Mouse (Mus musculus): Measurements from ENCODE around the gene Olfr1184. TPM values are rescaled to one million over a fixed set of nuclear protein-coding genes. Genes with fewer than 3 reads are reported as not detected.
"Not testable (repeated sequence)": the region's sequence is repeated elsewhere in the genome, so short reads cannot be mapped to it uniquely, and the experiment has no call there.

Olfr1184 gene
- not detected in 2 replicates for polyA plus RNA-seq (2014; fragmentation: Nextera tagmentation; extraction: Ambion mirVana)

- WGBS, result 91% methylated on average over 2 of the region's 2 CpGs
- H3K9ac ChIP-seq (replicated peaks; ENCODE audit: low read length), result no peak within 1 kb of the TSS
Observed at GRCm38 (mm10) chr2:88483298-88483697, at the start of gene Olfr1184. Gene Olfr1184, plus strand, starts transcription at chr2:88483598.

GRCm38 (mm10) chr2:88449031-88449430 is 34.4 kb upstream of the Olfr1184 start, which contains the start of gene Gm13757:
Gene Gm13757, minus strand, starts transcription at chr2:88449131.
- no peak for DNase-seq
- 97% methylated on average over 1 of the region's 1 CpGs for WGBS

More at GRCm38 (mm10) chr2:88483298-88483697, at the start of gene Olfr1184:
- Histone ChIP-seq H3K27me3 (ENCODE audit: control insufficient read depth, insufficient read depth, low read length) (no peaks in the 10 kb centered on the region), H3K4me2 (ENCODE audit: low read length) (no peak within 1 kb of the TSS), H3K27ac (replicated peaks; ENCODE audit: low read depth, low read length) (no peak within 1 kb of the TSS), H3K4me1 (ENCODE audit: control insufficient read depth, insufficient read depth, low read length) (no peaks in the 10 kb centered on the region), H3K4me3 (replicated peaks; ENCODE audit: low read depth, low read length) (no peak within 1 kb of the TSS), H3K36me3 (ENCODE audit: control insufficient read depth, insufficient read depth, low read length) (no peaks in the 10 kb centered on the region), H3K9me3 (ENCODE audit: control insufficient read depth, low read length) (no peaks in the 10 kb centered on the region)
- no peak for ATAC-seq (ENCODE audit: low FRiP score, low TSS enrichment)
- DNase-seq, result no peak

GRCm38 (mm10) chr2:88454567-88454966 is 28.8 kb upstream of the Olfr1184 start, which contains the start of gene Olfr1183:
Gene Olfr1183, plus strand, starts transcription at chr2:88454867.
- ATAC-seq (ENCODE audit: low FRiP score, low TSS enrichment); H3K4me3 ChIP-seq (replicated peaks; ENCODE audit: low read depth, low read length); H3K36me3 ChIP-seq (ENCODE audit: control insufficient read depth, insufficient read depth, low read length); DNase-seq; H3K27me3 ChIP-seq (ENCODE audit: control insufficient read depth, insufficient read depth, low read length); H3K4me1 ChIP-seq (ENCODE audit: control insufficient read depth, insufficient read depth, low read length); H3K9ac ChIP-seq (replicated peaks; ENCODE audit: low read length); H3K9me3 ChIP-seq (ENCODE audit: control insufficient read depth, low read length); H3K27ac ChIP-seq (replicated peaks; ENCODE audit: low read depth, low read length); H3K4me2 ChIP-seq (ENCODE audit: low read length): not testable (repeated sequence)
- 95% methylated on average over 1 of the region's 1 CpGs for WGBS

More at GRCm38 (mm10) chr2:88449031-88449430, 34.4 kb upstream of the Olfr1184 start, which contains the start of gene Gm13757:
- H3K4me1 ChIP-seq (ENCODE audit: control insufficient read depth, insufficient read depth, low read length), result no peaks in the 10 kb centered on the region
- no peak within 1 kb of the TSS for H3K27ac ChIP-seq (replicated peaks; ENCODE audit: low read depth, low read length)
- H3K9ac ChIP-seq (replicated peaks; ENCODE audit: low read length), result no peak within 1 kb of the TSS
- ATAC-seq (ENCODE audit: low FRiP score, low TSS enrichment), result no peak
- H3K9me3 ChIP-seq (ENCODE audit: control insufficient read depth, low read length), result no peaks in the 10 kb centered on the region
- no peaks in the 10 kb centered on the region for H3K27me3 ChIP-seq (ENCODE audit: control insufficient read depth, insufficient read depth, low read length)
- no peak within 1 kb of the TSS for H3K4me2 ChIP-seq (ENCODE audit: low read length)
- no peak within 1 kb of the TSS for H3K4me3 ChIP-seq (replicated peaks; ENCODE audit: low read depth, low read length)
- H3K36me3 ChIP-seq (ENCODE audit: control insufficient read depth, insufficient read depth, low read length), result no peaks in the 10 kb centered on the region

- no peak within 1 kb of the TSS for H3K4me3 ChIP-seq (replicated peaks; ENCODE audit: low read depth, low read length)
- no peak for ATAC-seq (ENCODE audit: low FRiP score, low TSS enrichment)
- no peaks in the 10 kb centered on the region for H3K27me3 ChIP-seq (ENCODE audit: control insufficient read depth, insufficient read depth, low read length)
- H3K4me1 ChIP-seq (ENCODE audit: control insufficient read depth, insufficient read depth, low read length), result no peaks in the 10 kb centered on the region
- no peaks in the 10 kb centered on the region for H3K36me3 ChIP-seq (ENCODE audit: control insufficient read depth, insufficient read depth, low read length)
- WGBS, result 69% methylated on average over 2 of the region's 2 CpGs
- no peak within 1 kb of the TSS for H3K27ac ChIP-seq (replicated peaks; ENCODE audit: low read depth, low read length)
- H3K9me3 ChIP-seq (ENCODE audit: control insufficient read depth, low read length), result no peaks in the 10 kb centered on the region
- no peak within 1 kb of the TSS for H3K9ac ChIP-seq (replicated peaks; ENCODE audit: low read length)
- H3K4me2 ChIP-seq (ENCODE audit: low read length), result no peak within 1 kb of the TSS
- no peak for DNase-seq
Observed at GRCm38 (mm10) chr2:88493020-88493419, 9.6 kb downstream of the Olfr1184 start, which contains the start of gene Olfr1185-ps1. Gene Olfr1185-ps1, plus strand, starts transcription at chr2:88493320.

GRCm38 (mm10) chr2:88518251-88518650 is 34.9 kb downstream of the Olfr1184 start, which contains the start of gene Olfr1186:
Gene Olfr1186, plus strand, starts transcription at chr2:88518551.
- Histone ChIP-seq H3K9me3 (ENCODE audit: control insufficient read depth, low read length) (no peaks in the 10 kb centered on the region), H3K9ac (replicated peaks; ENCODE audit: low read length) (no peak within 1 kb of the TSS), H3K4me2 (ENCODE audit: low read length) (no peak within 1 kb of the TSS), H3K27ac (replicated peaks; ENCODE audit: low read depth, low read length) (no peak within 1 kb of the TSS), H3K36me3 (ENCODE audit: control insufficient read depth, insufficient read depth, low read length) (no peaks in the 10 kb centered on the region), H3K27me3 (ENCODE audit: control insufficient read depth, insufficient read depth, low read length) (no peaks in the 10 kb centered on the region), H3K4me3 (replicated peaks; ENCODE audit: low read depth, low read length) (no peak within 1 kb of the TSS), H3K4me1 (ENCODE audit: control insufficient read depth, insufficient read depth, low read length) (no peaks in the 10 kb centered on the region)
- ATAC-seq (ENCODE audit: low FRiP score, low TSS enrichment) (no peak), DNase-seq (no peak)
- 84% methylated on average over 2 of the region's 2 CpGs for WGBS

- no peaks in the 10 kb centered on the region for H3K36me3 ChIP-seq (ENCODE audit: control insufficient read depth, insufficient read depth, low read length)
- no peaks in the 10 kb centered on the region for H3K4me1 ChIP-seq (ENCODE audit: control insufficient read depth, insufficient read depth, low read length)
- no peaks in the 10 kb centered on the region for H3K27me3 ChIP-seq (ENCODE audit: control insufficient read depth, insufficient read depth, low read length)
- H3K4me2 ChIP-seq (ENCODE audit: low read length), result no peak overlapping the region
- 75% methylated on average over 3 of the region's 3 CpGs for WGBS
- no peaks in the 10 kb centered on the region for H3K9me3 ChIP-seq (ENCODE audit: control insufficient read depth, low read length)
- no peak overlapping the region for H3K27ac ChIP-seq (replicated peaks; ENCODE audit: low read depth, low read length)
- ATAC-seq (ENCODE audit: low FRiP score, low TSS enrichment) (no peak), DNase-seq (no peak)
- no peak overlapping the region for H3K9ac ChIP-seq (replicated peaks; ENCODE audit: low read length)
- no peak overlapping the region for H3K4me3 ChIP-seq (replicated peaks; ENCODE audit: low read depth, low read length)
Observed at GRCm38 (mm10) chr2:88525720-88526119, 42.3 kb downstream of the Olfr1184 start.

Other genes with a start within 250 kb of the Olfr1184 start
- gene Olfr1173, start 203.7 kb upstream of the Olfr1184 start, polyA plus RNA-seq (2014; fragmentation: Nextera tagmentation; extraction: Ambion mirVana), result not detected in 2 replicates
- gene Olfr1174-ps, start 168.5 kb upstream of the Olfr1184 start, polyA plus RNA-seq (2014; fragmentation: Nextera tagmentation; extraction: Ambion mirVana), result not detected in 2 replicates
- not detected in 2 replicates for gene Olfr1175-ps, start 156.4 kb upstream of the Olfr1184 start, polyA plus RNA-seq (2014; fragmentation: Nextera tagmentation; extraction: Ambion mirVana)
- gene Olfr1176, start 146.9 kb upstream of the Olfr1184 start, polyA plus RNA-seq (2014; fragmentation: Nextera tagmentation; extraction: Ambion mirVana), result not detected in 2 replicates
- gene Olfr1177-ps, start 137.1 kb upstream of the Olfr1184 start, polyA plus RNA-seq (2014; fragmentation: Nextera tagmentation; extraction: Ambion mirVana), result not detected in 2 replicates
- not detected in 2 replicates for gene Olfr1178, start 96.5 kb upstream of the Olfr1184 start, polyA plus RNA-seq (2014; fragmentation: Nextera tagmentation; extraction: Ambion mirVana)
- gene Olfr1179, start 77.1 kb upstream of the Olfr1184 start, polyA plus RNA-seq (2014; fragmentation: Nextera tagmentation; extraction: Ambion mirVana), result not detected in 2 replicates
- gene Olfr1180, start 64.4 kb upstream of the Olfr1184 start, polyA plus RNA-seq (2014; fragmentation: Nextera tagmentation; extraction: Ambion mirVana), result not detected in 2 replicates
- gene Olfr1181, start 57.4 kb upstream of the Olfr1184 start, polyA plus RNA-seq (2014; fragmentation: Nextera tagmentation; extraction: Ambion mirVana), result not detected in 2 replicates
- gene Gm13757, start 34.5 kb upstream of the Olfr1184 start, polyA plus RNA-seq (2014; fragmentation: Nextera tagmentation; extraction: Ambion mirVana), result not detected in 2 replicates
- not detected in 2 replicates for gene Olfr1183, start 28.7 kb upstream of the Olfr1184 start, polyA plus RNA-seq (2014; fragmentation: Nextera tagmentation; extraction: Ambion mirVana)
- not detected in 2 replicates for gene Olfr1185-ps1, start 9.7 kb downstream of the Olfr1184 start, polyA plus RNA-seq (2014; fragmentation: Nextera tagmentation; extraction: Ambion mirVana)
- gene Olfr1186, start 35.0 kb downstream of the Olfr1184 start, polyA plus RNA-seq (2014; fragmentation: Nextera tagmentation; extraction: Ambion mirVana), result not detected in 2 replicates
- gene Olfr1188, start 73.3 kb downstream of the Olfr1184 start, polyA plus RNA-seq (2014; fragmentation: Nextera tagmentation; extraction: Ambion mirVana), result not detected in 2 replicates
- gene Olfr1189, start 102.9 kb downstream of the Olfr1184 start, polyA plus RNA-seq (2014; fragmentation: Nextera tagmentation; extraction: Ambion mirVana), result not detected in 2 replicates
- gene Olfr1191-ps1, start 156.9 kb downstream of the Olfr1184 start, polyA plus RNA-seq (2014; fragmentation: Nextera tagmentation; extraction: Ambion mirVana), result not detected in 2 replicates
- not detected in 2 replicates for gene Olfr1192-ps1, start 164.9 kb downstream of the Olfr1184 start, polyA plus RNA-seq (2014; fragmentation: Nextera tagmentation; extraction: Ambion mirVana)
- gene Olfr1193, start 192.0 kb downstream of the Olfr1184 start, polyA plus RNA-seq (2014; fragmentation: Nextera tagmentation; extraction: Ambion mirVana), result not detected in 2 replicates
- not detected in 2 replicates for gene Olfr1195, start 205.6 kb downstream of the Olfr1184 start, polyA plus RNA-seq (2014; fragmentation: Nextera tagmentation; extraction: Ambion mirVana)
- not detected in 2 replicates for gene Olfr1196, start 221.0 kb downstream of the Olfr1184 start, polyA plus RNA-seq (2014; fragmentation: Nextera tagmentation; extraction: Ambion mirVana)
- gene Olfr1197, start 248.8 kb downstream of the Olfr1184 start, polyA plus RNA-seq (2014; fragmentation: Nextera tagmentation; extraction: Ambion mirVana), result not detected in 2 replicates

Measured in midbrain, embryonic 14.5 days (tissue).